Mouse (Mus musculus): ENCODE data around the gene Ppp6r1.

DNA sequence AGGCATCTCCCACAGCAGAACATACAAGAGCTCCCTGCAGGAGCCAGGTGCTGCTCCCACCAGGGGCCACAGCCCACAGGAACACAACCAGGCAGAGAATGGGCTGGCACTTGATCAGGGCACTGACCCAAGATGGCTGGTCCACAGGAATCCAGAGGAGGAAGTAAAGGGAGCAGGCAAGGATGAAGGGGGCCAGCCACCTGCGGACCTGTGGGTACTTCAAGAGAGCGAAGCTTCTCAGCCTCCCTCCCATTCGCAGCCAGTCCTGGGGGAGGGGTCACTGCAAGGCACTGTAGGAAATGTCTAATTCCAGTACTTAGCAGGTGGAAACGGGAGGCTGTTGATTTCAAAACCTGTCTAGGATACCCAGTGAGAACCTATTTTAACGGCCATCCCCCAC lies 29.2 kb downstream of the Ppp6r1 start:
- no peak for TF ChIP-seq POLR2A (IDR thresholded peaks at IDR 0.05; ENCODE audit: borderline replicate concordance, control insufficient read depth, low read depth, low read length)
- TF ChIP-seq CTCF (IDR thresholded peaks at IDR 0.05; ENCODE audit: control insufficient read depth, insufficient read depth, low read length) = no peak
